Mouse (Mus musculus) midbrain, embryonic 13.5 days (tissue): ENCODE measurements around the gene St8sia1. TPM values are rescaled to one million over a fixed set of nuclear protein-coding genes. Genes with fewer than 3 reads are reported as not detected.

ENCODE experiments used
- ATAC-seq: fragments of 200-750 bp; cut with Nextera tagmentation; 2 replicates; pipeline ENCODE4 v1.8.0; 2017; ENCODE audit warnings: mild to moderate bottlenecking, moderate TSS enrichment, moderate library complexity
- H3K27ac ChIP-seq: fragments of 300-500 bp; sonication (generic); 2 replicates; pipeline ENCODE4 v1.5.1; 2015; ENCODE audit warnings: inconsistent platforms, mild to moderate bottlenecking, moderate library complexity
- H3K27me3 ChIP-seq: fragments of 300-500 bp; sonication (generic); 2 replicates; pipeline ENCODE4 v1.6.1; 2015; ENCODE audit warnings: mild to moderate bottlenecking, inconsistent platforms
- H3K36me3 ChIP-seq: fragments of 300-500 bp; sonication (generic); 2 replicates; pipeline ENCODE4 v1.6.1; 2015; ENCODE audit warnings: mild to moderate bottlenecking, inconsistent platforms
- H3K4me1 ChIP-seq: fragments of 300-500 bp; sonication (generic); replicated peaks from 2 replicates; pipeline ENCODE4 v1.6.1; 2015; ENCODE audit warnings: inconsistent platforms
- H3K4me2 ChIP-seq: fragments of 300-500 bp; sonication (generic); replicated peaks from 2 replicates; pipeline ENCODE4 v1.6.1; 2015; ENCODE audit warnings: moderate library complexity, mild to moderate bottlenecking, inconsistent platforms
- H3K4me3 ChIP-seq: fragments of 300-500 bp; sonication (generic); replicated peaks from 2 replicates; pipeline ENCODE4 v1.5.1; 2015; ENCODE audit warnings: mild to moderate bottlenecking, inconsistent platforms
- H3K9ac ChIP-seq: fragments of 300-500 bp; sonication (generic); replicated peaks from 2 replicates; pipeline ENCODE4 v1.6.1; 2015; ENCODE audit warnings: mild to moderate bottlenecking, inconsistent platforms
- H3K9me3 ChIP-seq: fragments of 300-500 bp; sonication (generic); 2 replicates; pipeline ENCODE4 v1.6.1; 2016; ENCODE audit warnings: mild to moderate bottlenecking, inconsistent platforms
- WGBS: fragments of 180-500 bp; shearing (Covaris S2); methylation state at CpG from one replicate; pipeline ENCODE4 v1.1.7; 2015; 5-methylcytosine and 5-hydroxymethylcytosine counted together
- polyA plus RNA-seq: library from polyadenylated mRNA; unstranded; fragments of >200 nt; fragmentation: Nextera tagmentation; extraction: Ambion mirVana; gene quantifications from 2 replicates; pipeline ENCODE4 v1.2.1, GENCODE M21; 2015

The St8sia1 gene
- polyA plus RNA-seq, 1 experiment from 2014 or later, result 8.0 TPM

DNA sequence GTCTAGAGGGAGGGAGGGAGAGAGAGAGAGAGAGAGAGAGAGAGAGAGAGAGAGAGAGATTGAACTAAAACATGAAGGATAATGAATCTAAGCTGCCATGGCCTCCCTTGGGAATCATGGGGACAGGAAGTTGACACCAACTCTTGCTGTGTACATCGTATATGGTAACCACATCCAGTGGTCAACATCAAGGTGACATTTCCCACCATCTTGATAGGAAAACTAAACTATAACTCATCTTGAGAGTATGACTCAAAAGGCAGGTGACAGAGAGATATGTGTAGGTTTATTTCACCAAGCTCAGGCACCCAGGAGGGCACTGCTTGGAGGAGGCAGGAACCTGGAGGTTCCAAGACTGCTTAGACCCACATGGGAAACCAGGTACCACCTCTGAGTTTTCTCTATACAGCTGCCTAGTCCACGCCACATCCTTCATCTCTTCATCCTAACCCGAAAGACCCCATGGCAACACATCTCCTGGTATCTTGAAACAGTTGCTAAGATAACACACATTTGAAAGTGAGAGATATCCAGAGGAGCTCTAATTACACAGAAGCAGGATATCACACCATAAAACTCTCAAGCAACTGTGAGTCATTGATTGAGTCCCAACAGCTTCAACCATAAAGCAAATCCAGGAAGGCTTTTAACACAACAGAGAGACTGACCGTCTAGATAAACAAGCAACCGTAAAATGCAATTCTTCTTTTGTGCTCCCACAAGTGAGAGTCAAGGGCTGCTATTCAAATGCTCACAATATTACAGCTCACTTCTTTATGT, 141.1 kb downstream of the St8sia1 start:
- Histone ChIP-seq H3K4me1 (no peaks in the 10 kb centered on the region), H3K27ac (no peak overlapping the region), H3K9ac (no peak overlapping the region), H3K4me2 (no peak overlapping the region), H3K4me3 (no peak overlapping the region), H3K9me3 (no peaks in the 10 kb centered on the region), H3K27me3 (no peaks in the 10 kb centered on the region), H3K36me3 (peaks cover 4% of the 10 kb centered on the region)
- 87% methylated on average over 5 of the region's 5 CpGs for WGBS
- no peak for ATAC-seq

GRCm38 (mm10) chr6:142818306-142818705, 145.9 kb downstream of the St8sia1 start:
- peaks cover 5% of the 10 kb centered on the region; the same call in 1 of the 2 replicates for H3K4me1 ChIP-seq
- H3K9ac ChIP-seq, result no peak overlapping the region
- H3K4me3 ChIP-seq, result no peak overlapping the region
- H3K4me2 ChIP-seq, result no peak overlapping the region
- no peak for ATAC-seq
- H3K27ac ChIP-seq, result no peak overlapping the region
- H3K36me3 ChIP-seq, result no peaks in the 10 kb centered on the region
- 96% methylated on average over 10 of the region's 10 CpGs for WGBS
- no peaks in the 10 kb centered on the region for H3K9me3 ChIP-seq
- no peaks in the 10 kb centered on the region for H3K27me3 ChIP-seq

DNA sequence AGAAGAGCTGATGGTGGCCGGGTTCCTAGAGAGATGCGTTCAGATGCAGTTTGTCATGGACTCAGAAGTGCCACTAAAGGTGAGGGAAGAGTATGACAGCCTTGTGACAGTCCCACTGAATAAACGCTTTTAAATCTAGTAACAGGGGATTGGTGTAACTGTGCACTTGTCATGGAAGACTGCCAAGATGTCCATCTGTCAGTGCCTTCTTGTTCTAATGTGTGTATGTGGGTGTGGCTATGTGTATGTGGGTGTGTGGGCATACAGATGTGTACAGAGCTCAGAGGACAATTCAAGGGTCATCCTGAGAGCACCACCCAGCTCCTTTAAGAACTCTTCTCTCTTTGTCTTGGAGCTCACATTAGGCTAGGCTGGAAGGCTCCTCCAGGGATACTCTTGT, 148.7 kb downstream of the St8sia1 start:
- H3K9ac ChIP-seq, result no peak overlapping the region
- 74% methylated on average over 3 of the region's 3 CpGs for WGBS
- H3K4me2 ChIP-seq, result no peak overlapping the region
- no peaks in the 10 kb centered on the region for H3K9me3 ChIP-seq
- H3K4me1 ChIP-seq, result peaks cover 5% of the 10 kb centered on the region; the same call in 1 of the 2 replicates
- no peak for ATAC-seq
- H3K36me3 ChIP-seq, result no peaks in the 10 kb centered on the region
- no peaks in the 10 kb centered on the region for H3K27me3 ChIP-seq
- H3K4me3 ChIP-seq, result no peak overlapping the region
- H3K27ac ChIP-seq, result 0 out of 2 replicates have a peak overlapping the region, but pooled peaks have one; percentile 25

DNA sequence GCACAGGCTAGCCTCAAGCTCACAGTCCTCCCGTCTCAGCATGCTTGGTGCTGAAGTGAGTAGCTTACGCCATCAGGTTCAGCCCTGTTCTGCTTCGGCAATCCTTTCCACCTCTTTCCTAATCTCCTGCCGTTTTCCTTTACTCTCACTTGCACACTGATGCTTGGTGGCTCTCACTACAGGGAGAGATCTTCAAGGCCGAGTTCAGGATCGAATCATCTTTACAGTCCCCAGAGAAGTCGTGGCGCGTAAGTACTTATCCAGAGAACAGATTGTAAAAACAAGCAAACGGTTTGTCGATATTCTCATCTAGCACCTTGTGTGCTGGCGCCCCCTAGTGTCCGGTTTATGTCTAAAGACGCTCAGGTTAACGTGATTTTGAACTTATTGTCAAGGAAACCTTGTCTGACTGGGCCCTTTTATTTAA, 149.7 kb downstream of the St8sia1 start:
- ATAC-seq, result peak; percentile 70
- WGBS, result 3% methylated on average over 15 of the region's 15 CpGs
- Histone ChIP-seq H3K9ac (peak overlapping the region; percentile 51), H3K27me3 (no peaks in the 10 kb centered on the region), H3K4me3 (peak overlapping the region; percentile 34), H3K4me2 (peak overlapping the region; percentile 54), H3K9me3 (no peaks in the 10 kb centered on the region), H3K4me1 (peaks cover 5% of the 10 kb centered on the region; the same call in 1 of the 2 replicates), H3K27ac (peak overlapping the region; percentile 20; the same call in 1 of the 2 replicates), H3K36me3 (no peaks in the 10 kb centered on the region)

- Histone ChIP-seq H3K4me1 (peaks cover 5% of the 10 kb centered on the region; the same call in 1 of the 2 replicates), H3K9ac (peak overlapping the region; percentile 51; the same call in 1 of the 2 replicates), H3K36me3 (no peaks in the 10 kb centered on the region), H3K4me3 (peak overlapping the region; percentile 34), H3K27ac (no peak overlapping the region; the same call in 1 of the 2 replicates), H3K9me3 (no peaks in the 10 kb centered on the region), H3K27me3 (no peaks in the 10 kb centered on the region), H3K4me2 (peak overlapping the region; percentile 54)
- 60% methylated on average over 10 of the region's 10 CpGs for WGBS
- peak; percentile 29; the same call in 1 of the 2 replicates for ATAC-seq
Measured at GRCm38 (mm10) chr6:142814011-142814410, 150.2 kb downstream of the St8sia1 start.

- H3K36me3 ChIP-seq, result no peaks in the 10 kb centered on the region
- H3K27ac ChIP-seq, result no peak overlapping the region
- no peak overlapping the region for H3K4me3 ChIP-seq
- WGBS, result 46% methylated on average over 5 of the region's 5 CpGs
- H3K9ac ChIP-seq, result no peak overlapping the region
- peaks cover 5% of the 10 kb centered on the region; the same call in 1 of the 2 replicates for H3K4me1 ChIP-seq
- H3K4me2 ChIP-seq, result no peak overlapping the region
- no peaks in the 10 kb centered on the region for H3K27me3 ChIP-seq
- no peak for ATAC-seq
- H3K9me3 ChIP-seq, result no peaks in the 10 kb centered on the region
Measured at GRCm38 (mm10) chr6:142812969-142813368, 151.3 kb downstream of the St8sia1 start.

- Histone ChIP-seq H3K36me3 (no peaks in the 10 kb centered on the region), H3K27me3 (no peaks in the 10 kb centered on the region), H3K4me3 (no peak overlapping the region), H3K4me2 (no peak overlapping the region), H3K9me3 (no peaks in the 10 kb centered on the region), H3K9ac (no peak overlapping the region), H3K27ac (no peak overlapping the region), H3K4me1 (peaks cover 5% of the 10 kb centered on the region; the same call in 1 of the 2 replicates)
- 70% methylated on average over 6 of the region's 6 CpGs for WGBS
- ATAC-seq, result no peak
Measured at GRCm38 (mm10) chr6:142810239-142810638, 154.0 kb downstream of the St8sia1 start.

DNA sequence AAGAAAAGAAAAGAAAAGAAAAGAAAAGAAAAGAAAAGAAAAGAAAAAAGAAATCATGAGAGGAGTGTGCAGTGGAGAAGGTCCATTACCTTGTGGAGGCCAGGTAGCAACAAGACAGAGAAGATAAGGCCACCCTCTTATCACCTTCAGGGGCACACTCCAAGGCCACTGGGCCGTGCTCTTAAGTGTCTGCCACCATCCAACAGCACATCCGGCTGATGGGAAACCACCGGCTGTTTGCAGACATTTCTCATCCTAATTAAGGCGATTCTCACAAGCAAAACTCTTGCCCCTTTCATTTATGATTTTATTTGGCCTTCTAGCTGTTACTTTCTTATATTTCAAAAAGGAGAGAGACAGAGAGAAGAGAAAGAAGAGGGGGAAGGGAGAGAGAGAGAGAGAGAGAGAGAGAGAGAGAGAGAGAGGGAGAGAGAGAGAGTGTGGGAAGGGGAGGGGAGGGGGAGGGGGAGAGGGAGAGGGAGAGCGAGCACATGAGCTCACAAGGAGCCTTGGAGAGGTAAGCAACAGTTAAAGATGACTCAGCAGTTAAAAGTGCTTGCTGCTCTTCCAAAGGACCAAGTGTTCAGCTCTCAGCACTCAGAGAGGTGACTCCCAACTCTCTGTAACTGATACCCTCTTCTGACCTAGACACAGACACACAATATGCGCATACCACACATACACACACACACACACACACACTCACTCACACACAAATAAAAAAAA, 154.7 kb downstream of the St8sia1 start:
- no peak overlapping the region for H3K27ac ChIP-seq
- H3K4me3 ChIP-seq, result no peak overlapping the region
- no peak for ATAC-seq
- H3K9me3 ChIP-seq, result no peaks in the 10 kb centered on the region
- H3K9ac ChIP-seq, result no peak overlapping the region
- 56% methylated on average over 6 of the region's 6 CpGs for WGBS
- peaks cover 5% of the 10 kb centered on the region; the same call in 1 of the 2 replicates for H3K4me1 ChIP-seq
- H3K27me3 ChIP-seq, result no peaks in the 10 kb centered on the region
- no peaks in the 10 kb centered on the region for H3K36me3 ChIP-seq
- no peak overlapping the region for H3K4me2 ChIP-seq

GRCm38 (mm10) chr6:142806326-142806725, 157.9 kb downstream of the St8sia1 start:
- Histone ChIP-seq H3K36me3 (no peaks in the 10 kb centered on the region), H3K9ac (no peak overlapping the region), H3K4me2 (no peak overlapping the region), H3K27me3 (no peaks in the 10 kb centered on the region), H3K9me3 (no peaks in the 10 kb centered on the region), H3K27ac (no peak overlapping the region), H3K4me1 (peaks cover 4% of the 10 kb centered on the region), H3K4me3 (no peak overlapping the region)
- WGBS, result 87% methylated on average over 4 of the region's 4 CpGs
- ATAC-seq, result no peak

GRCm38 (mm10) chr6:142804402-142804801, 159.8 kb downstream of the St8sia1 start, which contains the start of gene Sult6b2:
Sult6b2 (minus strand) TSS chr6:142804502.
- Histone ChIP-seq H3K9me3 (no peaks in the 10 kb centered on the region), H3K27me3 (no peaks in the 10 kb centered on the region), H3K9ac (no peak within 1 kb of the TSS), H3K4me1 (peaks cover 4% of the 10 kb centered on the region), H3K4me3 (no peak within 1 kb of the TSS), H3K27ac (no peak within 1 kb of the TSS), H3K36me3 (no peaks in the 10 kb centered on the region), H3K4me2 (no peak within 1 kb of the TSS)
- ATAC-seq, result no peak

GRCm38 (mm10) chr6:142802617-142803525, 161.4 kb downstream of the St8sia1 start:
- Histone ChIP-seq H3K4me2 (no peak overlapping the region), H3K9ac (no peak overlapping the region), H3K36me3 (no peaks in the 10 kb centered on the region), H3K4me1 (peaks cover 7% of the 10 kb centered on the region), H3K27me3 (no peaks in the 10 kb centered on the region), H3K27ac (no peak overlapping the region), H3K4me3 (no peak overlapping the region), H3K9me3 (no peaks in the 10 kb centered on the region)
- WGBS, result 64% methylated on average over 11 of the region's 11 CpGs
- ATAC-seq, result no peak
